Mouse (Mus musculus) heart, embryonic 11.5 days (tissue): ENCODE data around the gene Rgs4. TPM values are rescaled to one million over a fixed set of nuclear protein-coding genes. Genes with fewer than 3 reads are reported as not detected.

Experiments used
- ATAC-seq: fragments of 200-750 bp; cut with Nextera tagmentation; replicated peaks from 2 replicates; pipeline ENCODE4 v1.8.0; 2017; ENCODE audit warnings: moderate library complexity; ENCODE audit not compliant: insufficient number of reproducible peaks, low FRiP score, low TSS enrichment
- H3K27ac ChIP-seq: fragments of 300-500 bp; sonication (generic); 2 replicates; pipeline ENCODE4 v1.5.1; 2014; ENCODE audit warnings: mild to moderate bottlenecking, low read depth, low read length
- H3K27me3 ChIP-seq: fragments of 300-500 bp; sonication (generic); 2 replicates; pipeline ENCODE4 v1.6.1; 2014; ENCODE audit warnings: mild to moderate bottlenecking, low read length, mixed read lengths; ENCODE audit not compliant: control insufficient read depth, insufficient read depth
- H3K36me3 ChIP-seq: fragments of 300-500 bp; sonication (generic); 2 replicates; pipeline ENCODE4 v1.6.1; 2014; ENCODE audit warnings: mild to moderate bottlenecking, low read length, moderate library complexity, mixed read lengths; ENCODE audit not compliant: control insufficient read depth, insufficient read depth
- H3K4me1 ChIP-seq: fragments of 300-500 bp; sonication (generic); 2 replicates; pipeline ENCODE4 v1.6.1; 2014; ENCODE audit warnings: low read length; ENCODE audit not compliant: control insufficient read depth, insufficient read depth
- H3K4me2 ChIP-seq: fragments of 300-500 bp; sonication (generic); 2 replicates; pipeline ENCODE4 v1.6.1; 2014; ENCODE audit warnings: mild to moderate bottlenecking, moderate library complexity
- H3K4me3 ChIP-seq: fragments of 300-500 bp; sonication (generic); 2 replicates; pipeline ENCODE4 v1.5.1; 2014; ENCODE audit warnings: low read depth, low read length
- H3K9ac ChIP-seq: fragments of 300-500 bp; sonication (generic); 2 replicates; pipeline ENCODE4 v1.6.1; 2014; ENCODE audit warnings: mild to moderate bottlenecking, low read depth, low read length, moderate library complexity
- H3K9me3 ChIP-seq: fragments of 300-500 bp; sonication (generic); replicated peaks from 2 replicates; pipeline ENCODE4 v1.6.1; 2016; ENCODE audit warnings: low read length; ENCODE audit not compliant: control insufficient read depth
- WGBS: fragments of 180-500 bp; shearing (Covaris S2); extraction: QIAGEN DNeasy Blood & Tissue Kit; methylation state at CpG from one replicate; pipeline ENCODE4 v1.1.7; 2014; ENCODE audit not compliant: insufficient replicate concordance; 5-methylcytosine and 5-hydroxymethylcytosine counted together
- polyA plus RNA-seq: library from polyadenylated mRNA; unstranded; fragments of >200 nt; fragmentation: Nextera tagmentation; extraction: Ambion mirVana; gene quantifications from 2 replicates; pipeline ENCODE4 v1.2.1, GENCODE M21; 2014

The Rgs4 gene
- polyA plus RNA-seq, 1 experiment from 2014 or later, result 2.1 TPM

- Histone ChIP-seq H3K27me3 (no peaks in the 10 kb centered on the region), H3K9me3 (no peaks in the 10 kb centered on the region), H3K4me1 (no peaks in the 10 kb centered on the region), H3K9ac (no peak overlapping the region), H3K27ac (no peak overlapping the region), H3K4me3 (no peak overlapping the region), H3K4me2 (no peak overlapping the region), H3K36me3 (no peaks in the 10 kb centered on the region)
- 85% methylated on average over 2 of the region's 2 CpGs for WGBS
- ATAC-seq, result no peak
These were observed 48.3 kb downstream of the Rgs4 start for GRCm38 (mm10) chr1:169699184-169699583.

- no peak for ATAC-seq
- H3K9me3 ChIP-seq, result no peaks in the 10 kb centered on the region
- no peak overlapping the region for H3K4me2 ChIP-seq
- H3K27ac ChIP-seq, result no peak overlapping the region
- H3K27me3 ChIP-seq, result no peaks in the 10 kb centered on the region
- H3K36me3 ChIP-seq, result no peaks in the 10 kb centered on the region
- H3K4me1 ChIP-seq, result no peaks in the 10 kb centered on the region
- no peak overlapping the region for H3K9ac ChIP-seq
- 71% methylated on average over 4 of the region's 4 CpGs for WGBS
- H3K4me3 ChIP-seq, result no peak overlapping the region
These were observed 50.2 kb downstream of the Rgs4 start for GRCm38 (mm10) chr1:169697236-169697635.

GRCm38 (mm10) chr1:169695356-169695755 is 52.1 kb downstream of the Rgs4 start:
- no peak overlapping the region for H3K4me3 ChIP-seq
- no peaks in the 10 kb centered on the region for H3K9me3 ChIP-seq
- no peaks in the 10 kb centered on the region for H3K4me1 ChIP-seq
- no peaks in the 10 kb centered on the region for H3K27me3 ChIP-seq
- 82% methylated on average over 3 of the region's 3 CpGs for WGBS
- H3K27ac ChIP-seq, result no peak overlapping the region
- no peak for ATAC-seq
- no peak overlapping the region for H3K4me2 ChIP-seq
- no peaks in the 10 kb centered on the region for H3K36me3 ChIP-seq
- H3K9ac ChIP-seq, result no peak overlapping the region

GRCm38 (mm10) chr1:169693537-169693936 is 53.9 kb downstream of the Rgs4 start:
- H3K27me3 ChIP-seq, result no peaks in the 10 kb centered on the region
- H3K36me3 ChIP-seq, result no peaks in the 10 kb centered on the region
- no peaks in the 10 kb centered on the region for H3K4me1 ChIP-seq
- WGBS, result 61% methylated on average over 3 of the region's 3 CpGs
- no peak overlapping the region for H3K9ac ChIP-seq
- H3K4me2 ChIP-seq, result no peak overlapping the region
- no peaks in the 10 kb centered on the region for H3K9me3 ChIP-seq
- no peak overlapping the region for H3K4me3 ChIP-seq
- ATAC-seq, result no peak
- H3K27ac ChIP-seq, result no peak overlapping the region

GRCm38 (mm10) chr1:169693040-169693439 is 54.4 kb downstream of the Rgs4 start:
- Histone ChIP-seq H3K4me2 (no peak overlapping the region), H3K4me1 (no peaks in the 10 kb centered on the region), H3K4me3 (no peak overlapping the region), H3K9me3 (no peaks in the 10 kb centered on the region), H3K27ac (no peak overlapping the region), H3K27me3 (no peaks in the 10 kb centered on the region), H3K36me3 (no peaks in the 10 kb centered on the region), H3K9ac (no peak overlapping the region)
- ATAC-seq, result no peak
- WGBS, result 78% methylated on average over 2 of the region's 2 CpGs

Other genes starting within 250 kb of the Rgs4 start
- 49.8 and 49.9 TPM in 2 replicates for gene Nuf2, start 216.2 kb downstream of the Rgs4 start, polyA plus RNA-seq
- 12.4 and 13.2 TPM in 2 replicates for gene Rgs5, start 92.1 kb downstream of the Rgs4 start, polyA plus RNA-seq
- not detected in 2 replicates for gene Ccdc190, start 181.0 kb upstream of the Rgs4 start, polyA plus RNA-seq
- gene Hsd17b7, start 221.6 kb upstream of the Rgs4 start, polyA plus RNA-seq, result 31.8 and 32.9 TPM in 2 replicates